Mouse (Mus musculus): Measurements from ENCODE around the gene Fkbp11.

GRCm38 (mm10) chr15:98733370-98733769 is 5.4 kb upstream of the Fkbp11 start:
- no peak for TF ChIP-seq GATA1 (IDR thresholded peaks at IDR 0.05; ENCODE audit: borderline replicate concordance, low read length)
- TF ChIP-seq FLI1 (IDR thresholded peaks at IDR 0.05; ENCODE audit: low read length) = no peak
